Mouse (Mus musculus) stomach, embryonic 16.5 days (tissue): Measurements from ENCODE around the gene Pcp4l1. TPM values are rescaled to one million over a fixed set of nuclear protein-coding genes. Genes with fewer than 3 reads are reported as not detected.
A peak's percentile ranks its signal among the peaks of the same experiment; 100 is the strongest.
"Not testable (repeated sequence)": the region's sequence is repeated elsewhere in the genome, so short reads cannot be mapped to it uniquely, and the experiment has no call there.

Experiments
- ATAC-seq: fragments of 200-750 bp; cut with Nextera tagmentation; 2 replicates; pipeline ENCODE4 v1.8.0; 2017; ENCODE audit warnings: moderate number of reproducible peaks, moderate TSS enrichment; ENCODE audit not compliant: insufficient read depth, low FRiP score
- H3K27ac ChIP-seq: fragments of 300-500 bp; sonication (generic); 2 replicates; pipeline ENCODE4 v1.5.1; 2014; ENCODE audit warnings: low read length
- H3K27me3 ChIP-seq: fragments of 300-500 bp; sonication (generic); 2 replicates; pipeline ENCODE4 v1.6.1; 2014; ENCODE audit warnings: low read length, control low read depth, mixed read lengths; ENCODE audit not compliant: control insufficient read depth, insufficient read depth
- H3K36me3 ChIP-seq: fragments of 300-500 bp; sonication (generic); 2 replicates; pipeline ENCODE4 v1.6.1; 2014; ENCODE audit warnings: low read length; ENCODE audit not compliant: control insufficient read depth, insufficient read depth
- H3K4me1 ChIP-seq: fragments of 300-500 bp; sonication (generic); 2 replicates; pipeline ENCODE4 v1.6.1; 2014; ENCODE audit warnings: low read length, control low read depth, mixed read lengths; ENCODE audit not compliant: control insufficient read depth, insufficient read depth
- H3K4me2 ChIP-seq: fragments of 300-500 bp; sonication (generic); 2 replicates; pipeline ENCODE4 v1.6.1; 2014; ENCODE audit warnings: low read depth, low read length, mixed read lengths
- H3K4me3 ChIP-seq: fragments of 300-500 bp; sonication (generic); replicated peaks from 2 replicates; pipeline ENCODE4 v1.5.1; 2014; ENCODE audit warnings: mild to moderate bottlenecking, low read length
- H3K9ac ChIP-seq: fragments of 300-500 bp; sonication (generic); 2 replicates; pipeline ENCODE4 v1.6.1; 2014; ENCODE audit warnings: low read length
- H3K9me3 ChIP-seq: fragments of 300-500 bp; sonication (generic); replicated peaks from 2 replicates; pipeline ENCODE4 v1.6.1; 2016; ENCODE audit warnings: low read length, control low read depth; ENCODE audit not compliant: control insufficient read depth
- WGBS: fragments of 180-500 bp; shearing (Covaris S2); extraction: QIAGEN DNeasy Blood & Tissue Kit; methylation state at CpG from one replicate; pipeline ENCODE4 v1.1.7; 2014; 5-methylcytosine and 5-hydroxymethylcytosine counted together
- polyA plus RNA-seq: library from polyadenylated mRNA; unstranded; fragments of >200 nt; fragmentation: Nextera tagmentation; extraction: Ambion mirVana; gene quantifications from 2 replicates; pipeline ENCODE4 v1.2.1, GENCODE M21; 2015

Pcp4l1 gene
- polyA plus RNA-seq, 1 experiment from 2014 or later, result 44.3 TPM

DNA sequence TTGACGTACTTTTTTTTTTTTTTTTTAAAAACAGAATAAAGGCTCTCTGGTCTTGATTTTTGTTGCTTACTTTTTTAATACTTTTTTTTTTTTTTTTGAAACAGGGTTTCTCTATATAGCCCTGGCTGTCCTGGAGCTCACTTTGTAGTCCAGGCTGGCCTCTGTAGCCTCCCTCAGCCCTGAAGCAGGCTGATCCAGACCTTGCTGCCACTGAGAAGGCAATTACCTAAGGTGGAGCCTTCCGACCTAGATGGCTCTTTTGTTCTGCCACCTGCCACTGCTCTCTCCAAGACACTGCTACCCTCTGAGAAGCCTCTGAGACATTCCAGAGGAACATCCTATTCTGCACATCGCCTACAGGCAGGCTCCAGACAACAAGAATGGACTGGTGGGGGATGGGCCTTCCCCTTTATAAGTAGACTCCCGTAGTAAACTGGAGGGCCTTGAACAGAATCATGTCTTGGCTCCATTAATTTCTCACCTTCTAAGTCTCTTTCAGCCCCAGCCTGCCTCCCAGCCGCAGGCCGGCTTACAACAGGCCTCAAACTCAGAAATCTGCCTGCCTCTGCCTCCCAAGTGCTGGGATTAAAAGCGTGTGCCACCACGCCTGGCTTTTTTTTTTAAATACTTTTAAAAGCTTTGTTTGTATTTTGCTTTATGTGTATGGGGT, 58.4 kb downstream of the Pcp4l1 start:
- not testable (repeated sequence) for H3K4me3 ChIP-seq, H3K9ac ChIP-seq, H3K9me3 ChIP-seq, ATAC-seq, H3K27me3 ChIP-seq, H3K27ac ChIP-seq, H3K4me2 ChIP-seq, H3K4me1 ChIP-seq
- peaks cover 25% of the 10 kb centered on the region for H3K36me3 ChIP-seq
- 93% methylated on average over 8 of the region's 8 CpGs for WGBS

DNA sequence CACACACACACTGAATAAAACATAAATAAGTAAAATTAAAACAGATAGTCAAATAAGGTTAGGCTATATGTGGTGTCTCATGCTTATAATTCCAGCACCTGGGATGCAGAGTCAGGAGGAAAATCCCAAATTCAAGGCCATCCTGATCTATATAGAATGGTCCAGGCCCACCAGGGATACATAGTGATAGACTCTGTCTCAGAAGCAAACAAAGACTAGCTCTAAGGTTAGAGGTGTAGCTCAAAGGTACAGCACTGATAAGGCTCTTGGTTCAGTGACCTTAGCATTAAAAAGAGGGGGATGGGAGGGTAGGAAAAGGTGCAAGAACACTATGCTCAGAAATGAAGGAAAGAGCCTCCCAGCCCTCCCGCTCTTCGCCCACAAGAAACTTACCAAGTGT, 60.5 kb downstream of the Pcp4l1 start:
- 96% methylated on average over 2 of the region's 2 CpGs for WGBS
- Histone ChIP-seq H3K27ac (no peak overlapping the region), H3K4me1 (no peaks in the 10 kb centered on the region), H3K4me3 (no peak overlapping the region), H3K36me3 (peaks cover 17% of the 10 kb centered on the region; the same call in 1 of the 2 replicates), H3K27me3 (no peaks in the 10 kb centered on the region), H3K4me2 (no peak overlapping the region), H3K9me3 (no peaks in the 10 kb centered on the region), H3K9ac (no peak overlapping the region)
- ATAC-seq, result no peak

DNA sequence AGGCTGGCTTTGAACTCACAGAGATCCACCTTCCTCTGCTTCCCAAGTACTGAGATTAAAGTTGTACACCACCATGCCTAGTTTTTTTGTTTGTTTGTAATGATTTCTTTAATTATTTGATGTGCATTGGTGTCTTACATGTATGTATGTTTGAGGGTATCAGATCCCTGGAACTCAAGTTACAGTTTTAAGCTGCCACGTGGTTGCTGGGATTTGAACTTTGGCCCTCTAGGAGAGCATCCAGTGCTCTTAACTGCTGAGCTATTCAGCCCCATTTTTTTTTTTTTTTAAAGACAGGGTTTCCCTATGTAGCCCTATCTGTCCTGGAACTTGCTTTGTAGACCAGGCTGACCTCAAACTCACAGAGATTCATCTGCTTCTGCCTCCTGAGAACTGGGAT, 65.1 kb downstream of the Pcp4l1 start:
- 0 out of 2 replicates have a peak, but pooled peaks cover 8% of the 10 kb centered on the region for H3K36me3 ChIP-seq
- no peak for ATAC-seq
- H3K4me1 ChIP-seq, result no peaks in the 10 kb centered on the region
- 69% methylated on average over 1 of the region's 1 CpGs for WGBS
- H3K27ac ChIP-seq, result no peak overlapping the region
- no peak overlapping the region for H3K4me2 ChIP-seq
- no peaks in the 10 kb centered on the region for H3K9me3 ChIP-seq
- H3K9ac ChIP-seq, result no peak overlapping the region
- H3K27me3 ChIP-seq, result no peaks in the 10 kb centered on the region
- H3K4me3 ChIP-seq, result no peak overlapping the region

DNA sequence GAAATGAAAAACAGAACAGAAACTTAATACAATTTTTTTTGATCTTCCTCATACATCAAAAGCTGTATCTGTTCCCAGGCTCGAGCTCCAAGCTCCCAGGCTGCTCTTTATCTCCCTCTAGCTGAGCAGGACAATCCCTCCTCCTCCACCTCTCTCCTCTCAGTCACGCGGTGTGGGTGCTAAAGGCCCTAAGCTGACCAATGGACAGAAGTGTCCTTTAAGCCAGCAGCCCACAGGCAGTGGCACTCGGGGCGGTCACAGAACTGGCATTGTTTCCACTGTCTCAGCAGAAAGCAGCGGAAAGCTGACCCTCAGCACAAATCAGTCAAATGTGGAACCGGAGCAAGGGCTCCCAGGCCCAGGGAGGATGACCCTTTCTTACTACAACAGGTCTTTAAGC, 66.8 kb downstream of the Pcp4l1 start:
- H3K4me2 ChIP-seq, result no peak overlapping the region
- 75% methylated on average over 7 of the region's 7 CpGs for WGBS
- H3K27ac ChIP-seq, result no peak overlapping the region
- no peak overlapping the region for H3K9ac ChIP-seq
- H3K36me3 ChIP-seq, result no peaks in the 10 kb centered on the region
- H3K4me3 ChIP-seq, result no peak overlapping the region
- no peak for ATAC-seq
- no peaks in the 10 kb centered on the region for H3K9me3 ChIP-seq
- no peaks in the 10 kb centered on the region for H3K27me3 ChIP-seq
- no peaks in the 10 kb centered on the region for H3K4me1 ChIP-seq

DNA sequence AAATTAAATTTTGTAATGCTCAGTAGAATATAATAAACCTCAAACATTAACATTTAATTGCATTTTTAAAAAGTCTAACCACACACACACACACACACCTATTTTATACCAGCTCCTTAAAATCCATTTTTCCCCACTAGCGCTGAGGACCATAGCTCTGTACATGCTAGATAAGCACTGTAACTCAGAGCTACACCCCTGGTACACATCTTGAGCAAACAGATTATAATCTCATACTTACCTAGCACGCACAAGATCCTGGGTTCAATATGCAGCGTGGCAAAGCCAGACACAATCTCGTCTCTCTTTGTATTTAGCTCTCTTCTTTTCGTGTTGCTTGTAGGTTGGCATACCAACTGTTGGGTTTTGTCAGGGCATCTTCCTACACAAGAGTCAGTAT, 71.7 kb downstream of the Pcp4l1 start:
- no peaks in the 10 kb centered on the region for H3K9me3 ChIP-seq
- H3K9ac ChIP-seq, result no peak overlapping the region
- ATAC-seq, result peak; percentile 38; the same call in 1 of the 2 replicates
- WGBS, result 73% methylated on average over 5 of the region's 5 CpGs
- no peaks in the 10 kb centered on the region; the same call in 1 of the 2 replicates for H3K4me1 ChIP-seq
- H3K27ac ChIP-seq, result no peak overlapping the region
- H3K4me3 ChIP-seq, result no peak overlapping the region
- H3K36me3 ChIP-seq, result no peaks in the 10 kb centered on the region
- no peak overlapping the region for H3K4me2 ChIP-seq
- no peaks in the 10 kb centered on the region for H3K27me3 ChIP-seq

Other genes starting within 250 kb of the Pcp4l1 start
- gene Fcgr2b, start 219.7 kb downstream of the Pcp4l1 start, polyA plus RNA-seq, result 3.4 TPM in 2 replicates
- gene Fcgr4, start 177.3 kb downstream of the Pcp4l1 start, polyA plus RNA-seq, result 0.90 and 1.5 TPM in 2 replicates
- gene Fcgr3, start 131.3 kb downstream of the Pcp4l1 start, polyA plus RNA-seq, result 17.7 and 20.2 TPM in 2 replicates
- 2.1 and 3.1 TPM in 2 replicates for gene Cfap126, start 82.3 kb downstream of the Pcp4l1 start, polyA plus RNA-seq
- gene Sdhc, start 45.7 kb downstream of the Pcp4l1 start, polyA plus RNA-seq, result 282 and 298 TPM in 2 replicates
- gene Mpz, start 45.6 kb downstream of the Pcp4l1 start, polyA plus RNA-seq, result 2.4 and 2.9 TPM in 2 replicates
- 1.7 and 1.8 TPM in 2 replicates for gene Nr1i3, start 17.7 kb upstream of the Pcp4l1 start, polyA plus RNA-seq
- 28.2 and 28.3 TPM in 2 replicates for gene Tomm40l, start 26.2 kb upstream of the Pcp4l1 start, polyA plus RNA-seq
- 257 and 347 TPM in 2 replicates for gene Apoa2, start 28.8 kb upstream of the Pcp4l1 start, polyA plus RNA-seq
- 68.0 and 77.1 TPM in 2 replicates for gene Fcer1g, start 38.1 kb upstream of the Pcp4l1 start, polyA plus RNA-seq
- 11.0 and 12.8 TPM in 2 replicates for gene Adamts4, start 54.2 kb upstream of the Pcp4l1 start, polyA plus RNA-seq
- gene Ndufs2, start 55.1 kb upstream of the Pcp4l1 start, polyA plus RNA-seq, result 259 and 260 TPM in 2 replicates
- gene B4galt3, start 74.1 kb upstream of the Pcp4l1 start, polyA plus RNA-seq, result 70.6 and 71.5 TPM in 2 replicates
- gene Ppox, start 84.9 kb upstream of the Pcp4l1 start, polyA plus RNA-seq, result 44.6 and 54.5 TPM in 2 replicates
- gene Usp21, start 91.7 kb upstream of the Pcp4l1 start, polyA plus RNA-seq, result 54.9 and 59.1 TPM in 2 replicates
- 100 and 113 TPM in 2 replicates for gene Ufc1, start 98.8 kb upstream of the Pcp4l1 start, polyA plus RNA-seq
- 48.0 and 54.7 TPM in 2 replicates for gene Dedd, start 132.9 kb upstream of the Pcp4l1 start, polyA plus RNA-seq
- 49.6 and 51.3 TPM in 2 replicates for gene Nit1, start 149.4 kb upstream of the Pcp4l1 start, polyA plus RNA-seq
- 81.2 and 109 TPM in 2 replicates for gene Pfdn2, start 149.4 kb upstream of the Pcp4l1 start, polyA plus RNA-seq
- gene Klhdc9, start 164.5 kb upstream of the Pcp4l1 start, polyA plus RNA-seq, result 0.76 and 1.3 TPM in 2 replicates
- gene Nectin4, start 173.8 kb upstream of the Pcp4l1 start, polyA plus RNA-seq, result 42.8 and 62.7 TPM in 2 replicates
- gene Arhgap30, start 192.7 kb upstream of the Pcp4l1 start, polyA plus RNA-seq, result 2.9 and 3.8 TPM in 2 replicates
- 63.4 and 64.7 TPM in 2 replicates for gene Usf1, start 215.0 kb upstream of the Pcp4l1 start, polyA plus RNA-seq
- gene Tstd1, start 222.6 kb upstream of the Pcp4l1 start, polyA plus RNA-seq, result 7.6 and 8.3 TPM in 2 replicates
- gene F11r, start 241.3 kb upstream of the Pcp4l1 start, polyA plus RNA-seq, result 137 and 162 TPM in 2 replicates